Mouse (Mus musculus) ES-E14 (cell line): Measurements from ENCODE around the gene Mef2c. TPM values are rescaled to one million over a fixed set of nuclear protein-coding genes. Genes with fewer than 3 reads are reported as not detected.

Experiments
- DNase-seq: peaks from one replicate; pipeline ENCODE4 v3.0.0-alpha.2; 2013; ENCODE audit warnings: low read depth, low spot score
- H3K27ac ChIP-seq: 2 replicates; pipeline ENCODE4 v1.5.1; 2012; ENCODE audit warnings: low read depth, mild to moderate bottlenecking, low read length, moderate library complexity, mixed read lengths; ENCODE audit not compliant: poor library complexity, insufficient read depth, severe bottlenecking
- H3K36me3 ChIP-seq: 2 replicates; pipeline ENCODE4 v1.6.1; 2012; ENCODE audit warnings: mild to moderate bottlenecking, low read length, moderate library complexity, mixed read lengths; ENCODE audit not compliant: control insufficient read depth, poor library complexity, insufficient read depth, severe bottlenecking
- H3K4me1 ChIP-seq, 2 experiments: fragments of 150-350 bp in 1 of 2; sonication (generic) in 1 of 2; 2 replicates each; pipeline ENCODE4 v1.6.1; 2012; ENCODE audit warnings: low read length in 2 of 2, mild to moderate bottlenecking in 1 of 2, mixed read lengths in 1 of 2; ENCODE audit not compliant: control insufficient read depth in 2 of 2, insufficient read depth in 2 of 2, poor library complexity in 1 of 2
- H3K4me3 ChIP-seq, 2 experiments: fragments of 150-350 bp in 1 of 2; sonication (generic) in 1 of 2; 2 replicates each; pipeline ENCODE4 v1.5.1; 2012; ENCODE audit warnings: low read length in 2 of 2, low read depth in 1 of 2, mild to moderate bottlenecking in 1 of 2, mixed read lengths in 1 of 2; ENCODE audit not compliant: insufficient read depth in 1 of 2, poor library complexity in 1 of 2, severe bottlenecking in 1 of 2
- H3K9ac ChIP-seq: 2 replicates; pipeline ENCODE4 v1.6.1; 2012; ENCODE audit warnings: low read depth, mild to moderate bottlenecking, low read length, mixed read lengths; ENCODE audit not compliant: poor library complexity, insufficient read depth, severe bottlenecking
- H3K9me3 ChIP-seq: fragments of 150-350 bp; sonication (generic); 2 replicates; pipeline ENCODE4 v1.6.1; 2012; ENCODE audit warnings: low read depth, mild to moderate bottlenecking, low read length; ENCODE audit not compliant: control insufficient read depth, insufficient read depth
- CHD2 ChIP-seq: IDR thresholded peaks from 2 replicates; pipeline ENCODE4 v1.6.1; 2014; ENCODE audit warnings: mild to moderate bottlenecking, low read depth, low read length, inconsistent platforms
- HCFC1 ChIP-seq: IDR thresholded peaks from 2 replicates; pipeline ENCODE4 v1.6.1; 2012; ENCODE audit warnings: low read length, inconsistent platforms, borderline replicate concordance; ENCODE audit not compliant: insufficient read depth
- MAFK ChIP-seq: IDR thresholded peaks from 2 replicates; pipeline ENCODE4 v1.6.1; 2014; ENCODE audit warnings: mild to moderate bottlenecking, low read depth, low read length, inconsistent platforms; ENCODE audit not compliant: insufficient read depth
- ZC3H11A ChIP-seq: IDR thresholded peaks from 2 replicates; pipeline ENCODE4 v1.6.1; 2012; ENCODE audit warnings: low read depth, mild to moderate bottlenecking, inconsistent platforms, low read length, borderline replicate concordance
- ZNF384 ChIP-seq: IDR thresholded peaks from 2 replicates; pipeline ENCODE4 v1.6.1; 2012; ENCODE audit warnings: low read depth, low read length, inconsistent platforms
- in situ Hi-C, 2 experiments: fragments of 600-800 bp; cut with MboI; formaldehyde crosslinking; loops; one replicate each; pipeline ENCODE4 v1.15.1; 2025; ENCODE audit warnings: low sequenced_read_pairs in 2 of 2, inconsistent platforms in 1 of 2; ENCODE audit not compliant: unreplicated experiment in 2 of 2
- total RNA-seq: library from RNA; depleted of rRNA; stranded (reverse); fragments of 300-350 nt; gene quantifications from 2 replicates; pipeline ENCODE4 v1.2.3, GENCODE M21; 2012

Gene Mef2c
- total RNA-seq, 1 experiment = 0.76 TPM

DNA sequence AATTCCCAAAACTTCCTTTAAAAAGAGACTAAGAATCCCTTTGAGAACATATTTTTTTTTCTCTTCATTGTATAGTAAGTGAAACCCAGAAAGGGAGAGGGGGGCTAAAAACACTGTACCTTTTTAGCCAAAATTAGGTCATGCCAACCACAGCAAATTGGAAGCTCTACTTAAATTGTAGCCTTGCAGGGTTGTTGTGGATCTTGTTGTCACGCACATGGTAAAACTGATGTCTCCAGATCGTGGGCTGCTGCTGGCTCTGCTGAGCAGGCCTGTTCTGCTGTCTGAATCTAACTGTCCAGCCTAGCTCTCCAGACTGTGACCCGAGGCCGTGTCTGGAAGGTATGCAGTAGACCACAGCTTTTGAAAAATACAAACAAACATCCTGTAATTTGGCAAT lies 40.9 kb downstream of the Mef2c start:
- DNase-seq = no peak
- Histone ChIP-seq H3K9me3 (no peaks in the 10 kb centered on the region), H3K9ac (no peak overlapping the region), H3K27ac (no peak overlapping the region), H3K4me3 (no peak overlapping the region), H3K36me3 (no peaks in the 10 kb centered on the region), H3K4me1 (no peaks in the 10 kb centered on the region)
- no peak for TF ChIP-seq ZNF384
- TF ChIP-seq CHD2 = no peak
- TF ChIP-seq ZC3H11A = no peak
- no peak for TF ChIP-seq HCFC1
- TF ChIP-seq MAFK = no peak
- in situ Hi-C loops = no loop called here

DNA sequence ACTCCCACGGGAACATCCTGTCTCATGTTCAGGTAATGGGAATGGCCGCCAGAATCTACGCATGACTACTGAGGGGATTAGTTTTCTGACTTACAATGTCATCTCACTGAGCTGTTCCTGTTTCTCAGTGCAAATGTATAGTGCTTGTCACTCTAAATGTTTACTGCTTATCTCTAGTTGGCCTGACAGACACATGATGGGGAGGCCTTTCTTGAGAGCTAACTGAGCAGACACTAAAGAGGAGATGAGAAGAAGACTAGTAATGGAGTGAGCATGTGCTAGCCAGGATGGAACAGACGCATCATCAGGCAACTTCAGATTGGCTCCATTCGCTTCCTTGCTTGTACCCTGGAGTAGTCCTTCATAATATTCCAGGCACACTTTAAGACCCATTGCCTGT lies 43.0 kb downstream of the Mef2c start:
- in situ Hi-C loops = no loop called here
- no peak for TF ChIP-seq HCFC1
- no peak for TF ChIP-seq MAFK
- TF ChIP-seq ZNF384 = no peak
- TF ChIP-seq CHD2 = no peak
- TF ChIP-seq ZC3H11A = no peak
- Histone ChIP-seq H3K9ac (no peak overlapping the region), H3K9me3 (no peaks in the 10 kb centered on the region), H3K4me3 (no peak overlapping the region), H3K4me1 (no peaks in the 10 kb centered on the region), H3K27ac (no peak overlapping the region), H3K36me3 (no peaks in the 10 kb centered on the region)
- DNase-seq = no peak

DNA sequence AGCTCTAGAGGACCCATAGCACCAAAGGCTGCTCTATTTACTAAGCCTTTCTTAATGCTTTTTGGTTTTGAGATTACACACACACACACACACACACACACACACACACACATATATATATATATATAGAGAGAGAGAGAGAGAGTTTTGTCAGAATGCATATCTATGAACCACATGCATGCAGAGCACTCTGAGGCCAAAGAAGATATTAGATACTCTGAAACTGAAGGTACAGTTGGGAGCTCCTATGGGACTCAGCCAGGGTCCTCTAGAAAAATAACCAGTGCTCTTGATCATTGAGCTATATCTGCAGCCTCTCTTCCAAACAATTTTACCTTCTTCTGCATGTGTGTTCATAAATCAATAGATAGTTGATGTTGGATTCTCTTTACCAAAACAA lies 47.4 kb downstream of the Mef2c start:
- no peak for TF ChIP-seq ZNF384
- TF ChIP-seq MAFK = no peak
- TF ChIP-seq CHD2 = no peak
- TF ChIP-seq HCFC1 = no peak
- TF ChIP-seq ZC3H11A = no peak
- in situ Hi-C loops = no loop called here
- no peak overlapping the region for H3K27ac ChIP-seq
- H3K9ac ChIP-seq = no peak overlapping the region
- H3K36me3 ChIP-seq = no peaks in the 10 kb centered on the region
- no peaks in the 10 kb centered on the region for H3K4me1 ChIP-seq
- no peaks in the 10 kb centered on the region for H3K9me3 ChIP-seq
- H3K4me3 ChIP-seq = no peak overlapping the region
- DNase-seq = no peak

DNA sequence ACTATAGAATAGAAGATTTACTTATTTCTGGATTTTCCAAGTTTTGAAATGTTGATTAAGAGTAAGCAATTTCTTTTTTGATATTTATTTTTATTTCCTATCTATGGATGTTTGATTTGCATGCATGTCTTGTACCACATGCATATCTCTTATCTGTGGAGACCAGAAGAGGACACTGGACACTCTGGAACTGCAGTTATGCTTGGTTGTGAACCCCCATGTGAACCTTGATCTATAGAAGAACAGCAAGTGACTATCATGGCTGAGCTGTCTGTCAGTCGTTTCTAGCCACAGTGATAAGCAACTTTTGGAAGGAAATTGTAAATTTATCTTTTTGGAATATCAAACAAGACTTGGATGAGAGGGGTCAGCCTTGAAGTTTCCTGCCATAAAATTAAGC lies 48.2 kb downstream of the Mef2c start:
- no peaks in the 10 kb centered on the region for H3K36me3 ChIP-seq
- DNase-seq = no peak
- no peak overlapping the region for H3K9ac ChIP-seq
- H3K4me1 ChIP-seq = no peaks in the 10 kb centered on the region
- TF ChIP-seq ZNF384 = no peak
- TF ChIP-seq CHD2 = no peak
- TF ChIP-seq MAFK = no peak
- TF ChIP-seq HCFC1 = no peak
- no peak for TF ChIP-seq ZC3H11A
- H3K4me3 ChIP-seq = no peak overlapping the region
- in situ Hi-C loops = no loop called here
- no peaks in the 10 kb centered on the region for H3K9me3 ChIP-seq
- H3K27ac ChIP-seq = no peak overlapping the region

DNA sequence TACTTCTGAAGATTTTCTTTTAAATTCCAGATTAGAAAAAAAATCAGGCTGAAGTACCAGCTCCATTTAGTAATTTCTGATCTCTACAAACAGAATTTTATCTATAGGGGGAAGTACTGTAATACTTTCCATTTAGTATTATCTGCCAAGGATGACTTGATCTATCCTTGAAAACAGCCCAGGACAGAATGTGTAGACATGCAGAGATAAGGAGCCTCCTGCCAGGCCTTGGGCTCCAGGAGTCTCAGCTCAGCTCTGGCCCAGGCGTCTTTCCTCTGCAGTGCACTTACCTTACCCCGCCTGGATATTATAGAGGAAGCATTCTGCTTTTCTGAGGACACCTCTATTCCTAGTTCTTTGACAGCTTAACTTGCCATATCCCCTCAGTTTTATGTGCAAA lies 59.4 kb downstream of the Mef2c start:
- H3K36me3 ChIP-seq = no peaks in the 10 kb centered on the region
- H3K4me3 ChIP-seq = no peak overlapping the region
- H3K9ac ChIP-seq = no peak overlapping the region
- H3K4me1 ChIP-seq = no peaks in the 10 kb centered on the region
- no peaks in the 10 kb centered on the region for H3K9me3 ChIP-seq
- no peak overlapping the region for H3K27ac ChIP-seq
- DNase-seq = no peak
- TF ChIP-seq ZC3H11A (no peak), CHD2 (no peak), ZNF384 (no peak), HCFC1 (no peak), MAFK (no peak)
- in situ Hi-C loops = no loop called here
